Mouse (Mus musculus) testis, adult 2 months (tissue): ENCODE results near the gene Cecr2. TPM values are rescaled to one million over a fixed set of nuclear protein-coding genes. Genes with fewer than 3 reads are reported as not detected.

Source experiments
- H3K27ac ChIP-seq: fragments of 200-500 bp; 2 replicates; pipeline ENCODE4 v1.5.1; 2012; ENCODE audit warnings: low read depth, low read length; ENCODE audit not compliant: control insufficient read depth, insufficient read depth
- H3K27me3 ChIP-seq: fragments of 200-500 bp; 2 replicates; pipeline ENCODE4 v1.6.1; 2012; ENCODE audit warnings: mild to moderate bottlenecking, low read length, moderate library complexity; ENCODE audit not compliant: control insufficient read depth, insufficient read depth
- H3K36me3 ChIP-seq: fragments of 200-500 bp; 2 replicates; pipeline ENCODE4 v1.6.1; 2012; ENCODE audit warnings: mild to moderate bottlenecking, low read length; ENCODE audit not compliant: control insufficient read depth, insufficient read depth
- H3K4me1 ChIP-seq: fragments of 200-500 bp; 2 replicates; pipeline ENCODE4 v1.6.1; 2012; ENCODE audit warnings: low read length; ENCODE audit not compliant: control insufficient read depth, insufficient read depth
- H3K4me3 ChIP-seq: fragments of 200-500 bp; 2 replicates; pipeline ENCODE4 v1.5.1; 2012; ENCODE audit warnings: low read depth, mild to moderate bottlenecking, low read length, moderate library complexity, mixed read lengths; ENCODE audit not compliant: control insufficient read depth
- CTCF ChIP-seq: fragments of 200-500 bp; IDR thresholded peaks from 2 replicates; pipeline ENCODE4 v1.5.1; 2012; ENCODE audit warnings: low read depth, mild to moderate bottlenecking, inconsistent platforms, low read length, moderate library complexity; ENCODE audit not compliant: control insufficient read depth, insufficient read depth, insufficient replicate concordance
- POLR2A ChIP-seq: fragments of 200-500 bp; IDR thresholded peaks from 2 replicates; pipeline ENCODE4 v1.6.1; 2012; ENCODE audit warnings: low read depth, mild to moderate bottlenecking, inconsistent platforms, low read length, moderate library complexity; ENCODE audit not compliant: control insufficient read depth
- polyA plus RNA-seq: library from polyadenylated mRNA; depleted of rRNA; stranded (reverse); fragments of >200 nt; gene quantifications from 2 replicates; pipeline ENCODE4 v1.2.3, GENCODE M21; 2012

The Cecr2 gene
- polyA plus RNA-seq, 1 experiment: 16.8 TPM

DNA sequence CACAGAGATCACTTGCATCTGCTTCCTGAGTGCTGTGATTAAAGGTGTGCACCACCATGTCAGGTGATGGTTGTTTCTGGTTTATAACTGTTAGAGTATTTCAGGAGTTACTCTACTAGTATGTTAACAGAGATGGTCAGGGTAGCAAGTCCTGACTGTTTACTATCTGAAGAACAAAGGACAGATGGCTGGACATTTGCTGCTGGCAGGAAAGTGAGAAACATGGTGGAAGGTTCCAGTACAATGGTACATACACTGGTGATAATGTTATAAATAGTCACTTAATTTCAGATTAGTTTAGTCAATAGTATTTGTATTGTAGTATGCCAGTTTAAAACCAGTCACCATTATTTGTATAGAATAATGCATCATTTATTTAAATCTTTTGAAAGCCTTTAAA, 38.2 kb downstream of the Cecr2 start:
- Histone ChIP-seq H3K4me1 (no peaks in the 10 kb centered on the region), H3K27ac (no peak overlapping the region), H3K27me3 (no peaks in the 10 kb centered on the region), H3K4me3 (no peak overlapping the region), H3K36me3 (no peaks in the 10 kb centered on the region)
- no peak for TF ChIP-seq CTCF
- TF ChIP-seq POLR2A: no peak

DNA sequence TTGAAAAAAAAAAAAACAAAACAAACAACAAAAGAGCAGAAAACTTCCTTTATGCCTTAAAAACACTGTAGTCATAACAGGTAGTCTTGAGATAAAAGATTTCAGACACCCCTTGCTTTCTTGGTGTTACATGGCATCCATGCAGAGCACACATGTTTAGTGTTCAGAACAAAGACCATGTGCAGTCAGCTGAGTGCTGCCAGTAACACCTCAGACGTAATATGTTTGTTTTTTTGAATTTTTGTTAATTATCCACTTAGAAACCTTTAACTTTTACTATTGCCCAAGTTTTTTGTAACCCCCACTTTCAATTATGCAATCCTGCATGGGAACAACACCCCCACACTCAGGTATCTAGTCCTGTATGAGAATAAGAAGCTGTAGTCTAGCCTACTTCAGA, 42.6 kb downstream of the Cecr2 start:
- TF ChIP-seq CTCF (no peak), POLR2A (no peak)
- no peaks in the 10 kb centered on the region for H3K4me1 ChIP-seq
- no peak overlapping the region for H3K4me3 ChIP-seq
- H3K27me3 ChIP-seq: no peaks in the 10 kb centered on the region
- H3K36me3 ChIP-seq: no peaks in the 10 kb centered on the region
- H3K27ac ChIP-seq: no peak overlapping the region

DNA sequence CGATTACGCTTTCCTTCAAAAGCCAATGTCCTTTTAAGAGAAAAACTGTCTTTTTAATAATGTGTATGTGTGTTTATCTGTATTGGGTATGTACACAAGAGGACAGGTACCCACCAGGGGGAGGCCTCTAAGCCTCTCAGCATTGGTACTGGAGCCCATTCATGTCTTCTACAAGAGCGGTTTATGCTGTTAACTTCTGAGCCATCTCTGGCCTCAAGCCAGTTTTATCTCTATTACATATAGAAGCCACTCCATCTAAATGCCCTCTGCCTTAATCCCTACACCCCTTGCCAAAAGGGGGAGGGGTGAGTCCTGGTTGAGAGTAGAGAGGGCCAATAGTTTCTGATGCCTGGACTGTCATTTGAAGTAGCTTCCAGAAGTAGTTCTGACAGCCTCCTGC, 48.6 kb downstream of the Cecr2 start:
- H3K27me3 ChIP-seq: no peaks in the 10 kb centered on the region
- no peak overlapping the region for H3K4me3 ChIP-seq
- H3K27ac ChIP-seq: no peak overlapping the region
- TF ChIP-seq POLR2A (no peak), CTCF (no peak)
- H3K4me1 ChIP-seq: no peaks in the 10 kb centered on the region; the same call in 1 of the 2 replicates
- H3K36me3 ChIP-seq: no peaks in the 10 kb centered on the region

DNA sequence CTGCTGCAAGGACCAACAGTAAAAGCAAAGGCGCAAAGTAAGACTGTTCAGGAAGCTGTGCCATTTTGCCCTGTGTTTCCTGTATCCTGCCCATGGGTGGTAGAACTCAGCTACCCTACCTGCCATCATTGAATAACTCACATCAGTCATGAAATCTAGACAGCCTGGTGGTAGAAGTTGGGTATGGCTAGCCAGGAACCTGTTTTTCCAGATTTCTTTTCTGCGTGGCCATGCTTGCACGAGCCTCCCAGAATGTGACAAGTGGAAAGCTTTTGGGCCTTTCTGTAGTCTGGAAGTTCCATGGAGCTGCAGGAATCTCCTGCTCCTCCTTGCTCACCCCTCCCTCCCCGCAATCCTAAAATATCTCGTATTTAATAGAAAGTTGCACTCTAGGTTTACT, 49.1 kb downstream of the Cecr2 start:
- no peaks in the 10 kb centered on the region for H3K36me3 ChIP-seq
- no peak overlapping the region for H3K27ac ChIP-seq
- TF ChIP-seq POLR2A: no peak
- no peak for TF ChIP-seq CTCF

DNA sequence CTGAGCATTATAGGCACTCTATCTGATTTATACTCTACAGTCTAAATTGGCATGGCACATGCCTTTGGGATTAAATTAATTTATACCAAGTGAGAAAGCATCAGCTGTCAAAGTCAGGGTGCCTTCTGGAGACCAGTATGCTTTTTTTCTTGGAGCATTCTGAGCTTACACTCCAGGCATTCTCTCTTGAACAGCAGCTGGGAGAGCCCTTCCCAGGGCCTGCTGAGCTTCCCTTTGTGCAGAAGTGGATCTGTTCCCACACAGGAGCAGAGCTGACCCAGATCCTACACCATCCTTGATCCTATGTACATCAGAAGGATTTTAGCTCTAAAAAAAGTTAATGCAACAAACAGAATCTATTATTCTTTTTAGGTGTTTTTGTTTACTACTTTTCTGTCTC, 49.7 kb downstream of the Cecr2 start:
- Histone ChIP-seq H3K27me3 (no peaks in the 10 kb centered on the region), H3K4me3 (no peak overlapping the region), H3K4me1 (no peaks in the 10 kb centered on the region; the same call in 1 of the 2 replicates), H3K36me3 (no peaks in the 10 kb centered on the region), H3K27ac (no peak overlapping the region)
- TF ChIP-seq POLR2A (no peak), CTCF (no peak)

More for the DNA sequence above, 49.1 kb downstream of the Cecr2 start:
- Histone ChIP-seq H3K4me1 (no peaks in the 10 kb centered on the region; the same call in 1 of the 2 replicates), H3K27me3 (no peaks in the 10 kb centered on the region), H3K4me3 (no peak overlapping the region)

DNA sequence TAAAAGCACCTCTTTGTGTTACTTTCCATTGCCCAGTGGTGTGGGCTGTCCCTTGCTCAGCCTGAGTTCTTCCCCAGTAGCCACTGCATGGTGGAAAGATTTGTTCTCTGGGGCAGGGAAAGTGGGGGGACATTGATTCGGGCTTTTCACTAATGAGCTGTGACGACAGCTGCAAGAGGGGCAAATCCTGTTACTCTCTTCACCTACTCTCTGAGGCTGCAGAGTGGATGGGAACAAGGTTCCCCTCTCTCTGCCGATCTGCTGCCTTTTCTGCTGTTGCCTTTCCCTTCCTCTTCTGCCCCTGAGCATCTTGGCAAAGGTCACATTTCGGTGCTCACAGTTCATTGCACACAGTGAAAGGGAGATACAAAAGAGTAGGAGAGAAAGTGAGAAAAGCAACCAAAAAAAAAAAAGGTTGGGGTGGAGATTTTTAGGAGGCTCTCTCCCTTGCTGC, 50.4 kb downstream of the Cecr2 start:
- Histone ChIP-seq H3K27me3 (no peaks in the 10 kb centered on the region), H3K4me3 (no peak overlapping the region), H3K36me3 (no peaks in the 10 kb centered on the region), H3K27ac (no peak overlapping the region), H3K4me1 (no peaks in the 10 kb centered on the region; the same call in 1 of the 2 replicates)
- TF ChIP-seq POLR2A (no peak), CTCF (no peak)

GRCm38 (mm10) chr6:120725986-120726385, 59.8 kb downstream of the Cecr2 start:
- Histone ChIP-seq H3K27ac (no peak overlapping the region), H3K4me1 (no peaks in the 10 kb centered on the region), H3K36me3 (no peaks in the 10 kb centered on the region), H3K4me3 (no peak overlapping the region), H3K27me3 (no peaks in the 10 kb centered on the region)
- TF ChIP-seq CTCF: no peak
- TF ChIP-seq POLR2A: no peak

DNA sequence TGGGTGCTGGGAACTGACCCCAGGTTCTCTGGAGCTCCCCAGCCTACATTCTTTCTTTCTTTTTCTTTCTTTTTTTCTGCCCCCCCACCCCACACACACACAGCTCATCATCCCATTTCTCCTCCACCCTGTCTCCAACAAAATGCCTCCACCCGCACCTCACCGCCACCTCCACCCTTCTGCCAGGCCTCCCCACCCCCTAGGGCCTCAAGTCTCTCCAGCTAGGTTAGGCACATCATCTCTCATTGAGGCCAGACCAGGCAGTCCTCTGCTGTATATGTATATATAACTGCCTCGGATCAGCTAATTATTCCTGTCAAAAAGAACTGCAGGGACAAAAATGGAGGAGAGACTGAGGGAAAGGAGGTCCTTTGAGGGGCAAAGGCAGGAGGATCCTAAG, 69.8 kb downstream of the Cecr2 start:
- H3K36me3 ChIP-seq: peaks cover 1% of the 10 kb centered on the region; the same call in 1 of the 2 replicates
- TF ChIP-seq POLR2A: no peak
- no peak for TF ChIP-seq CTCF

More for the DNA sequence above, 69.8 kb downstream of the Cecr2 start:
- H3K4me3 ChIP-seq: no peak overlapping the region
- H3K27me3 ChIP-seq: no peaks in the 10 kb centered on the region
- no peaks in the 10 kb centered on the region for H3K4me1 ChIP-seq
- no peak overlapping the region for H3K27ac ChIP-seq
